Mouse (Mus musculus) midbrain, embryonic 11.5 days (tissue): ENCODE results near the gene Acad8. TPM values are rescaled to one million over a fixed set of nuclear protein-coding genes. Genes with fewer than 3 reads are reported as not detected.

Source experiments
- ATAC-seq: fragments of 200-750 bp; cut with Nextera tagmentation; 2 replicates; pipeline ENCODE4 v1.8.0; 2017; ENCODE audit warnings: moderate TSS enrichment, moderate library complexity; ENCODE audit not compliant: low FRiP score
- DNase-seq: peaks from one replicate; pipeline ENCODE4 v3.0.0; 2015; ENCODE audit warnings: low spot score; ENCODE audit errors: missing footprints
- H3K27ac ChIP-seq: fragments of 300-500 bp; sonication (generic); 2 replicates; pipeline ENCODE4 v1.5.1; 2014; ENCODE audit warnings: low read depth, low read length
- H3K27me3 ChIP-seq: fragments of 300-500 bp; sonication (generic); 2 replicates; pipeline ENCODE4 v1.6.1; 2014; ENCODE audit warnings: mild to moderate bottlenecking, low read length, moderate library complexity, mixed read lengths; ENCODE audit not compliant: control insufficient read depth, insufficient read depth
- H3K36me3 ChIP-seq: fragments of 300-500 bp; sonication (generic); 2 replicates; pipeline ENCODE4 v1.6.1; 2014; ENCODE audit warnings: mild to moderate bottlenecking, low read length, moderate library complexity, mixed read lengths; ENCODE audit not compliant: control insufficient read depth, insufficient read depth
- H3K4me1 ChIP-seq: fragments of 300-500 bp; sonication (generic); 2 replicates; pipeline ENCODE4 v1.6.1; 2014; ENCODE audit warnings: low read length; ENCODE audit not compliant: control insufficient read depth, insufficient read depth
- H3K4me2 ChIP-seq: fragments of 300-500 bp; sonication (generic); 2 replicates; pipeline ENCODE4 v1.6.1; 2014; ENCODE audit warnings: mild to moderate bottlenecking, moderate library complexity
- H3K4me3 ChIP-seq: fragments of 300-500 bp; sonication (generic); 2 replicates; pipeline ENCODE4 v1.5.1; 2014; ENCODE audit warnings: low read depth, low read length
- H3K9ac ChIP-seq: fragments of 300-500 bp; sonication (generic); 2 replicates; pipeline ENCODE4 v1.6.1; 2014; ENCODE audit warnings: low read length
- H3K9me3 ChIP-seq: fragments of 300-500 bp; sonication (generic); 2 replicates; pipeline ENCODE4 v1.6.1; 2016; ENCODE audit warnings: low read length; ENCODE audit not compliant: control insufficient read depth
- WGBS: fragments of 180-500 bp; shearing (Covaris S2); extraction: QIAGEN DNeasy Blood & Tissue Kit; methylation state at CpG from one replicate; pipeline ENCODE4 v1.1.7; 2014; 5-methylcytosine and 5-hydroxymethylcytosine counted together
- polyA plus RNA-seq: library from polyadenylated mRNA; unstranded; fragments of >200 nt; fragmentation: Nextera tagmentation; extraction: Ambion mirVana; gene quantifications from 2 replicates; pipeline ENCODE4 v1.2.1, GENCODE M21; 2014

Acad8 gene
- polyA plus RNA-seq, 1 experiment from 2014 or later, result 40.4 TPM

DNA sequence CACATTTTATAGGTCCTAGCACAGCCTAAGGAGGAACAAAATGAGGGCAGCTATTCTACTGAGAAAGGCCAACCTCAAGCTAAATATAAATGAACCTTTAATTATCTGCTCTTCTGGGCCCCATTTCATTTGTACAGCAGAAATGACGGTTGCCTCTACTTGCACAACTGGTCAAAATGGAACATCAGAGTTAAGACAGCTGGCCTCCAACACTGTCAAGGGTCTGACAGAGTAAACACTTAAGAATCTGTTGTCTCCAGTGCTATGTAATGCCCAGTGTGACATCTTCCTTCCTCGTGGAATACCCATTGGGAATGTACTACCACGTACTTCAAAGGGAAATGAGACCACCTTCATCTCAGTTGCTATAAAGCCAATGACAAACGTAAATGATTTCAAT is 12.2 kb upstream of the Acad8 start:
- Histone ChIP-seq H3K4me3 (no peak overlapping the region), H3K4me2 (no peak overlapping the region), H3K27ac (no peak overlapping the region), H3K36me3 (peaks cover 18% of the 10 kb centered on the region), H3K27me3 (no peaks in the 10 kb centered on the region), H3K9me3 (no peaks in the 10 kb centered on the region), H3K4me1 (no peaks in the 10 kb centered on the region), H3K9ac (no peak overlapping the region)
- no peak for DNase-seq
- no peak for ATAC-seq
- 93% methylated on average over 4 of the region's 4 CpGs for WGBS

DNA sequence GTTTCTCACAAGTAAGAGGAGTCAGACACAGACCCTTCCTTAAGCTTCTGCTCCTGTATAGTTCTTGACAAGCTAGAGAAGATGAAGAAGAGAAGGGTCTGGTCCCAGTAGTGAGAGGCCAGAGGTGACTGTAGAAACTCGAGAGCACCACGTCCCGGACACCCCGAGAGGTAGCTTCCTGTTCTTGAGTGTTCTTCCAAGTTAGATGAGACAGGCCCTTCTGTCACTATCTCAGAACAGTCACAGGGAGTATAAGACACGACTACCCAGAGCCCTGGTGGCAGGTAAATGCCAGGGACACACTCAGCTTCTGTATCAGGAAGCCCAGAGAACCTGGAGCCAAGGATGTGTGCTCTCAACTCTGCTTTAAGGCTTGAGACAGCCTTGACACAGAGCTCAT is 9.9 kb upstream of the Acad8 start:
- ATAC-seq, result no peak
- DNase-seq, result peak; percentile 59
- H3K36me3 ChIP-seq, result peaks cover 25% of the 10 kb centered on the region

DNA sequence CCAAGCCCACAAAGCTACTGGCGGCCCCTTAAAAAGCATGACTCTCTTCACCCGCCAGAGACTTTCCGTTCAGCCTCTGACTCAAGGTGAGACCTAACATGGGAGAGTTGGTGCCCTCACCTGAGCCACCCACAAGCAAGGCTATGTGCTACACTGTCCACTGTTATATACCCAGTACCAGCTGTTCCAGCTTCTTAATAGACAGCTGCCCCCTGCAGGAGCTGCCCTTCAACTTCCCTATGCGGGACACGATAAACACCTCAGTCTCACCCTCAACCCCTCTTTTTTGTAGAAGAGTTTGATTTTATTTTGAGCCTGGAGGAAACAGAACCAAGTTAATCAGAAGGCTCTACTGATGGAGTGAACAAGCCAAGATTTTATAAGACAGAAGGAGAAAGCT is 7.5 kb upstream of the Acad8 start:
- Histone ChIP-seq H3K27me3 (no peaks in the 10 kb centered on the region), H3K4me3 (no peak overlapping the region), H3K4me1 (no peaks in the 10 kb centered on the region), H3K9ac (no peak overlapping the region), H3K36me3 (peaks cover 17% of the 10 kb centered on the region), H3K9me3 (no peaks in the 10 kb centered on the region), H3K27ac (no peak overlapping the region), H3K4me2 (no peak overlapping the region)
- DNase-seq (peak; percentile 56), ATAC-seq (no peak)
- 90% methylated on average over 5 of the region's 5 CpGs for WGBS

More for the DNA sequence above, 9.9 kb upstream of the Acad8 start:
- Histone ChIP-seq H3K9me3 (no peaks in the 10 kb centered on the region), H3K27ac (no peak overlapping the region), H3K4me1 (no peaks in the 10 kb centered on the region), H3K9ac (no peak overlapping the region), H3K27me3 (no peaks in the 10 kb centered on the region), H3K4me2 (no peak overlapping the region), H3K4me3 (no peak overlapping the region)
- WGBS, result 90% methylated on average over 5 of the region's 5 CpGs

DNA sequence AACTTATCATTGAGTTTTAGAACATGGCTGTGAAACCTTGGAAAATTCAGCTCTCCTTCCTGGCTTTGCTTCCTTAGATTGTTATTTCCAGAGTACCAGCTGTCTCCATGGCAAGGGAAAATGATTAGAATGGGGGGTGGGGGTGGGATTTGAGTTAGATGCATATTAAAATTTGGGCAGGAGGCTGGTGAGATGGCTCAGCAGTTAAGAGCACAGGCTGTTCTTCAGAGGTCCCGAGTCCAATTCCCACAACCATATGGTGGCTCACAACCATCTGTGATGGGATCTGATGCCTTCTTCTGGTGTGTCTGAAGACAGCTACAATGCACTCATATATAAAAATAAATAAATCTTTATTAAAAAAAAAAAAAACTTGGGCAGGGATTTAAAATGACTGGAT is 6.6 kb upstream of the Acad8 start:
- no peaks in the 10 kb centered on the region for H3K27me3 ChIP-seq
- DNase-seq (peak; percentile 21), ATAC-seq (no peak)
- H3K27ac ChIP-seq, result no peak overlapping the region
- no peak overlapping the region for H3K9ac ChIP-seq
- 85% methylated on average over 1 of the region's 1 CpGs for WGBS
- peaks cover 17% of the 10 kb centered on the region for H3K36me3 ChIP-seq
- H3K4me3 ChIP-seq, result no peak overlapping the region
- H3K4me2 ChIP-seq, result no peak overlapping the region
- H3K9me3 ChIP-seq, result no peaks in the 10 kb centered on the region
- H3K4me1 ChIP-seq, result peaks cover under 1% of the 10 kb centered on the region; the same call in 1 of the 2 replicates

DNA sequence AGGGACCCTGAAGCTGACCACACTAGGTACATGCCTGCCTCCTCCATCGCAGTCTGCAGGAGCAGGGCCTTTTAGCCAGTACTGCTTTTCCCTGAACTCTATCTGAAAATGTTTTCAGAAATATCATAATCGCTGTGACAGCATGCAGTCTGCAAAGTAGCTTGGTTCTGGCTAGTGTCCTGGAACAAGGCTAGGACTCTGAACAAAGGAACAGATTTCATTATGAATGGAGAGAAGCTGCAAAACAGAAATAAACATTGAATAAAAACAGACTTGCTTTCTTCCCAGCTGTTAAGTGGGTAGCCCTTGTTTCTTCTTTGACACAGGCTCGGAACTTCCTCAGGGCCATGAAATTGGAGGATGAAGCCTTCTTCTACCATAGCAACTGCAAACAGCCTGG is 5.9 kb upstream of the Acad8 start:
- WGBS, result 92% methylated on average over 3 of the region's 3 CpGs
- no peak overlapping the region for H3K4me3 ChIP-seq
- no peak overlapping the region for H3K9ac ChIP-seq
- H3K4me2 ChIP-seq, result no peak overlapping the region
- no peak for DNase-seq
- H3K4me1 ChIP-seq, result peaks cover 5% of the 10 kb centered on the region; the same call in 1 of the 2 replicates
- H3K9me3 ChIP-seq, result no peaks in the 10 kb centered on the region
- no peak for ATAC-seq
- H3K27me3 ChIP-seq, result no peaks in the 10 kb centered on the region
- H3K36me3 ChIP-seq, result peaks cover 17% of the 10 kb centered on the region
- no peak overlapping the region for H3K27ac ChIP-seq

DNA sequence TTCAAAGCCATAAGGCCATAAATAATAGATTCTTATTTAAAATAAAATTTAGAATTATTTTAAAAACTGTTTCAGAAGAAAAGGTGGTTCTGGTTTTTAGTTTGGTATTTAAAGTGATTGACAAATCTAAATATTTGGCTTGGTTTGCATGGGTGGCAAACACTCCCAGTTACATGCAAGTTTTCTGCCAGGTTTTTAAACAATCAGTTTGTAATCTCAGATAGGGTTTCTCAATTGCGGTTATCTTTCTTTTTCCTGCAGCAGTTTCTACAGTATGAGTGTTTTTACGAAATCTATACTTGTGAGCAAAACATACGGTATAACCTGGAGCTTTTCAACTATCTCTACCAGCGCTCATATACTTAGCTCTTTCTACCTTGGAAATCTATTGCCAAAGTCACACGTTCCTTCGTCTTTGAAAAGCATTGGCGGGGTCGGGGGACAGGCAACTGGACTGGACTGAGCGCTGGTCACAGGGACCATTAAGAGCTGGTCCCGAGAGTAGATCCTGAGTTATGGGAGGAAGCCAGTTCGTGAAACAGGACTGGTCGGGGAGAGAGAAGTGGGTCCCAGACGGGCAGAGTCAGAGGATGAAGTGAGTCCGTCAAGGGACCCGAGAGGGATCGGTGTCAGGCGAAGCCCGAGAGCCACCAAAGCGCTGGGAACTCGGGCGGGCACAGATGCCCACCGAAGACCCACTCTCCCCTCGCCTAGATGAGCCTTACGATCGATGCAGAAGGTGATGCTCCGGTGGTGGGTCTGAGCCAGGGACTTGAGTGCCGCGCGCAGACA is 501 bp downstream of the Acad8 start:
- WGBS, result 5% methylated on average over 29 of the region's 29 CpGs
- Histone ChIP-seq H3K36me3 (no peaks in the 10 kb centered on the region), H3K27me3 (no peaks in the 10 kb centered on the region), H3K27ac (no peak overlapping the region), H3K9ac (peak overlapping the region; percentile 74), H3K4me1 (peaks cover 5% of the 10 kb centered on the region; the same call in 1 of the 2 replicates), H3K9me3 (no peaks in the 10 kb centered on the region), H3K4me3 (peak overlapping the region; percentile 64), H3K4me2 (peak overlapping the region; percentile 65)
- ATAC-seq (peak; percentile 74; the same call in 1 of the 2 replicates), DNase-seq (no peak)

DNA sequence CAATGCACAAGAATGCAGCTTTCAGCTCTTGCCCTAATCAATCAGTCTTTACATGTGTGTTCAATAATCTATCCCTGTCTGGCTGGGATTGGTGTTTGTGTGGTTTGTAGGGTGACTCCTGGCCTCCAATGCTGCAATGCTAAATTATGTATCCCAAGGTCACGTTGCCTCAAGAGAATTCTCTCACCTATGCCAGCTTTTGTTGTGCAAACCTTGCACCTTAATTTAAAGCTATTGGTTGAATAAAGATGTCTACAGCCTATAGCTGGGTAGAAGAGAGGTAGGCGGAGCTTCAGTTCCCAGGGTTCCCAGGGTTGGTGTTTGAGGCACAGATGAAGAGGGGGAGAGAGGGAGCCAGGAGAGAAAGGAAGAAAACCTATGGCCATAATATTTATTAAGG is 1.9 kb downstream of the Acad8 start:
- no peak for ATAC-seq
- peaks cover 5% of the 10 kb centered on the region; the same call in 1 of the 2 replicates for H3K4me1 ChIP-seq
- H3K27ac ChIP-seq, result no peak overlapping the region
- no peaks in the 10 kb centered on the region for H3K36me3 ChIP-seq
- no peak for DNase-seq
- H3K27me3 ChIP-seq, result no peaks in the 10 kb centered on the region
- H3K9me3 ChIP-seq, result no peaks in the 10 kb centered on the region
- no peak overlapping the region for H3K4me3 ChIP-seq
- H3K9ac ChIP-seq, result no peak overlapping the region
- H3K4me2 ChIP-seq, result no peak overlapping the region
- 91% methylated on average over 2 of the region's 2 CpGs for WGBS

DNA sequence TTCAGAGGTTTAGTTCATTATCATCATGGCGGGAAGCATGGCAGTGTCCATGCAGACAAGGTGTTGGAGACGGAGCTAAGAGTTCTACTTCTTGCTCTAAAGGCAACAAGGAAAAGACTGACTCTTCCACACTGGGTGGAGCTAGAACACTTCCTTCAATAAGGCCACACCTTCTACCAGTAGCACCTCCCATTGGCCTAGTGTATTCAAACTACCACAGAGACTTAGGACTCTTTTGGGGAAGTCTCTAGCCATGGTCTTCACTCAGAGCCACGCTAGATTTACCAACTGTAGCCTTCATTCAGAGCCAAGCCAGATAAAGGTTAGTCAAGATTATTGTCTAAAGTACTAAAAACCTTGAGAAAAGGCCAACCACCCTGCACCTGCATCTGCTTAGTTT is 2.3 kb downstream of the Acad8 start:
- H3K9me3 ChIP-seq, result no peaks in the 10 kb centered on the region
- no peaks in the 10 kb centered on the region for H3K36me3 ChIP-seq
- H3K27ac ChIP-seq, result no peak overlapping the region
- H3K27me3 ChIP-seq, result no peaks in the 10 kb centered on the region
- DNase-seq (no peak), ATAC-seq (no peak)
- H3K4me1 ChIP-seq, result peaks cover 5% of the 10 kb centered on the region; the same call in 1 of the 2 replicates
- no peak overlapping the region for H3K4me3 ChIP-seq
- 92% methylated on average over 3 of the region's 3 CpGs for WGBS
- H3K9ac ChIP-seq, result no peak overlapping the region
- H3K4me2 ChIP-seq, result no peak overlapping the region

DNA sequence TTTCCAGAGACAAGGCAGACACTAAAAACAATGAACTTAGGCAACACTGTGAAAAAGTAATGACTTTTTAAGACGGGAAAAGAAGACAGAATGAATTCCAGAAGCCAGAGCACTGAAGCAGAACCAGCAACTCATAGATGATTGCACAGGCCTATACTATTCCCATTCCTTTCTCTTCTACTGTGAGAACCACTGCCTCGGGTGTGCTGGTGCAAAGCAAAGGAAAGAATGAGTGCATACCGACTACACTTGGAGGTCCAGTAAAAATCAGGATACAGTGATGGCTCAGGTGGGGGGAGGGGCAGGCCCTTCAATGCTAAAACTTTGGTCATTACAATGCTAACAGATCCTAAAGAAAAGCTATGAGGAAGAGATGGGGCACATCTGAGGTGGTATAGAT is 5.5 kb downstream of the Acad8 start:
- H3K9ac ChIP-seq, result no peak overlapping the region
- H3K27ac ChIP-seq, result no peak overlapping the region
- 78% methylated on average over 3 of the region's 3 CpGs for WGBS
- ATAC-seq, result no peak
- H3K27me3 ChIP-seq, result no peaks in the 10 kb centered on the region
- H3K4me1 ChIP-seq, result no peaks in the 10 kb centered on the region
- DNase-seq, result no peak
- no peak overlapping the region for H3K4me2 ChIP-seq
- no peak overlapping the region for H3K4me3 ChIP-seq
- H3K9me3 ChIP-seq, result no peaks in the 10 kb centered on the region
- H3K36me3 ChIP-seq, result peaks cover 5% of the 10 kb centered on the region; the same call in 1 of the 2 replicates
